Mouse (Mus musculus) testis, adult 2 months (tissue): ENCODE measurements around the gene Cyth2.

Experiments used
- CTCF ChIP-seq: fragments of 200-500 bp; IDR thresholded peaks from 2 replicates; pipeline ENCODE4 v1.5.1; 2012; ENCODE audit warnings: low read depth, mild to moderate bottlenecking, inconsistent platforms, low read length, moderate library complexity; ENCODE audit not compliant: control insufficient read depth, insufficient read depth, insufficient replicate concordance
- POLR2A ChIP-seq: fragments of 200-500 bp; IDR thresholded peaks from 2 replicates; pipeline ENCODE4 v1.6.1; 2012; ENCODE audit warnings: low read depth, mild to moderate bottlenecking, inconsistent platforms, low read length, moderate library complexity; ENCODE audit not compliant: control insufficient read depth

DNA sequence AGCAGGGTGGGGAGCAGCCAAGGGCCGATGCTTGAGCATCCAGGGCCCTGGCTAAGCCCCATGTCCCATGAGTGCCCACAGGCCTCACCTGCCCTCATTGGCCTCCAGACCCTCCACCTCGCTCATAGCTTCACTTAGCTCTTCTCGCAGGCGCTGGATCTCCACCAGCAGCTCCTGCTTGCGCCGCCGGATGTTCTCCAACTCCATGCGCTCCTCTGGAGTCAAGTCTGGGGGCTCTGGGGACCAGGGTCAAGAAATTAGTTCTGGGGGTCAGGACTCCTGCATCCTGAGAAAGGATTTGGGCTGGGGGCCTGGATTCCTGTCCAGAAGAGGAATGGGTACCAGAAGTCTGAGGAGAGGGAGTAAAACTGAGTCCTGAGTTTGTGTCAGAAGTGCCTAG is 1.5 kb downstream of the Cyth2 start:
- TF ChIP-seq CTCF (no peak), POLR2A (no peak)
